Mouse (Mus musculus) hindbrain, embryonic 16.5 days (tissue): Measurements from ENCODE around the gene Nudt4. TPM values are rescaled to one million over a fixed set of nuclear protein-coding genes. Genes with fewer than 3 reads are reported as not detected.

Source experiments
- ATAC-seq: fragments of 200-750 bp; cut with Nextera tagmentation; 2 replicates; pipeline ENCODE4 v1.8.0; 2017; ENCODE audit warnings: moderate TSS enrichment, moderate library complexity
- H3K27ac ChIP-seq: fragments of 300-500 bp; sonication (generic); 2 replicates; pipeline ENCODE4 v1.5.1; 2014; ENCODE audit warnings: low read depth, mild to moderate bottlenecking, control low read depth, low read length, moderate library complexity
- H3K27me3 ChIP-seq: fragments of 300-500 bp; sonication (generic); replicated peaks from 2 replicates; pipeline ENCODE4 v1.6.1; 2014; ENCODE audit warnings: low read length; ENCODE audit not compliant: control insufficient read depth, insufficient read depth
- H3K36me3 ChIP-seq: fragments of 300-500 bp; sonication (generic); 2 replicates; pipeline ENCODE4 v1.6.1; 2014; ENCODE audit warnings: mild to moderate bottlenecking, low read length, moderate library complexity, mixed read lengths; ENCODE audit not compliant: control insufficient read depth, insufficient read depth
- H3K4me1 ChIP-seq: fragments of 300-500 bp; sonication (generic); 2 replicates; pipeline ENCODE4 v1.6.1; 2014; ENCODE audit warnings: low read depth, low read length; ENCODE audit not compliant: control insufficient read depth, insufficient read depth
- H3K4me2 ChIP-seq: fragments of 300-500 bp; sonication (generic); 2 replicates; pipeline ENCODE4 v1.6.1; 2014; ENCODE audit warnings: mild to moderate bottlenecking, low read length, control low read depth, moderate library complexity
- H3K4me3 ChIP-seq: fragments of 300-500 bp; sonication (generic); 2 replicates; pipeline ENCODE4 v1.5.1; 2014; ENCODE audit warnings: mild to moderate bottlenecking, low read length, control low read depth, moderate library complexity
- H3K9ac ChIP-seq: fragments of 300-500 bp; sonication (generic); 2 replicates; pipeline ENCODE4 v1.6.1; 2014; ENCODE audit warnings: low read depth, mild to moderate bottlenecking, control low read depth, low read length, moderate library complexity
- H3K9me3 ChIP-seq: fragments of 300-500 bp; sonication (generic); 2 replicates; pipeline ENCODE4 v1.6.1; 2014; ENCODE audit warnings: mild to moderate bottlenecking, low read length, moderate library complexity; ENCODE audit not compliant: control insufficient read depth
- WGBS: fragments of 180-500 bp; shearing (Covaris S2); extraction: QIAGEN DNeasy Blood & Tissue Kit; methylation state at CpG from one replicate; pipeline ENCODE4 v1.1.7; 2014; 5-methylcytosine and 5-hydroxymethylcytosine counted together
- polyA plus RNA-seq: library from polyadenylated mRNA; unstranded; fragments of >200 nt; fragmentation: Nextera tagmentation; extraction: Ambion mirVana; gene quantifications from 2 replicates; pipeline ENCODE4 v1.2.1, GENCODE M21; 2015

Gene Nudt4
- polyA plus RNA-seq, 1 experiment from 2014 or later = 60.7 TPM

DNA sequence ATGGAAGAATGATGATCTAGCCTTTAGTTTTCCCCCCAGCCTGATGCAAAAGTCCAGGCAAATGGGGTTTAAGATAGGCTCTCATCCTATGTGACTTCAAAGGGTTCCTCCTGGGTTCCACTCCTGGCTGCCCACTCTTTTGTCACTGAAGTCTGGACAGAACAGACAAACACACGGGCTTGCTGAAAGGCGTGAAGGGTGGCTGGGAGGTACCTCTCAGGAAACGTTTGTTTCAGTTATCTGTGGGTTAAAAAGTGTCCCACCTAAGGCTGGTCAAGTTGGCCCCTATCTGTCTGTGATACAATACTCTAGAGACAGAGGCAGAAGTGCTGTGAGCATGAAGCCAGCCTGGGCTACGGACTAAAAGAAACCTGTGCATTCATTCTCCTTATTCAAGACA, 11.0 kb upstream of the Nudt4 start:
- 75% methylated on average over 4 of the region's 4 CpGs for WGBS
- no peaks in the 10 kb centered on the region for H3K9me3 ChIP-seq
- H3K4me3 ChIP-seq = no peak overlapping the region
- no peaks in the 10 kb centered on the region for H3K4me1 ChIP-seq
- no peak overlapping the region for H3K4me2 ChIP-seq
- no peak for ATAC-seq
- H3K27ac ChIP-seq = no peak overlapping the region
- no peak overlapping the region for H3K9ac ChIP-seq
- no peaks in the 10 kb centered on the region for H3K27me3 ChIP-seq
- H3K36me3 ChIP-seq = no peaks in the 10 kb centered on the region

DNA sequence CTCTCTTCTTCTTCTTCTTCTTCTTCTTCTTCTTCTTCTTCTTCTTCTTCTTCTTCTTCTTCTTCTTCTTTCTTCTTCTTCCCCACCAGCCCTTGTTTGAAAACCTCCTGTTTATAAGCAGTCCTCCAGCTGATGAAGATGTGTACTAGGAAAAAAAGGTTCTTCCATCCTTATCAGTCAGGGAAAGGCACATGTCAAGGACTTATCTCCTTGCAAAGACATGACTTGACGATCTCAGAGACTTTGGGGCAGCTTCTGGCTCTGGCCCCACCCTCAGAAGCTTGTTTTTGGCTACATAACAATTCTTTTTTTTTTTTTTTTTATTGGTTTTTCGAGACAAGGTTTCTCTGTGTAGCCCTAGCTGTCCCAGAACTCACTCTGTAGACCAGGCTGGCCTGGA, 5.5 kb upstream of the Nudt4 start:
- Histone ChIP-seq H3K4me3 (no peak overlapping the region), H3K9me3 (no peaks in the 10 kb centered on the region), H3K27ac (no peak overlapping the region), H3K36me3 (no peaks in the 10 kb centered on the region), H3K4me2 (no peak overlapping the region), H3K27me3 (no peaks in the 10 kb centered on the region), H3K4me1 (no peaks in the 10 kb centered on the region), H3K9ac (no peak overlapping the region)
- no peak for ATAC-seq
- 81% methylated on average over 2 of the region's 2 CpGs for whole genome bisulfite sequencing

DNA sequence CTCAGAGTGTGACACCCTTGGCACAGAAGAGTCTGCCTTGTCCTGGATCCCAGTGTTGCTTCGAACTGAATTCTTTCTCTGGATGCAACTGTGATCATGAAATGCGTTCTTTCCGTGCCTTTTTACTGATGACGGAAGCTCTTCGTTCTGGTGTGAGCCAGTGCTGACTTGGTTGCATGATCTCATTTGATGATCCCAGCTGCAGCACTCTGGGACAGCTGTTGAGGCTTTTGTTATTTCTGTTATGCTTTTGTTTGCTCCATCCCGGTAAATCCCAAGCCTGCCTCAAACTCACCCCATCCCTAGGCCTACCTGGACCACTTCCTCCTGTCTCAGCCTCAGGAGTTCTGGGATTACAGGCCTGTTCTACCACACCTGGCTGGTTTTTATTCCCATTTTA, 4.1 kb upstream of the Nudt4 start:
- Histone ChIP-seq H3K4me2 (no peak overlapping the region), H3K27me3 (no peaks in the 10 kb centered on the region), H3K4me1 (no peaks in the 10 kb centered on the region), H3K9me3 (no peaks in the 10 kb centered on the region), H3K36me3 (no peaks in the 10 kb centered on the region), H3K27ac (no peak overlapping the region), H3K4me3 (no peak overlapping the region), H3K9ac (no peak overlapping the region)
- 81% methylated on average over 6 of the region's 6 CpGs for WGBS
- no peak for ATAC-seq

DNA sequence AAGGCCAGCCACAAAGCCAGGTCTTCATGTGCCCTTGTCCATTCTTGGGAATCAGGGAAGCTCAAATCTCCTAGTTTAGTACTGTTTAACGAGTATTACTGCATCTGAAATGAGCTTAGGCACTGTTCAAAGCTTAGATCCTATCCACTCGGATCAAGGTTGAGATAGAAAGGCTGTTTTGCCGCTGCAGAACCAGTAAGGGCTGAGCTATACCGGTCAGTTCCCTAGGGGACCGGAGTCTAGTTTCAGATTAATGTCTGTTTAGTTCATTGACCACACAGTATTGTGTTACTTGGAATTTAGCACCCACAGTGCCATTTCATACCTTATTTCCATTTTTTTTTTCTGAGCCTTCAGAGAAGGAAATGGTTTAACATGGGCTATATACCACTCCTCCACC, 3.6 kb upstream of the Nudt4 start:
- peaks cover 1% of the 10 kb centered on the region for H3K4me1 ChIP-seq
- 66% methylated on average over 5 of the region's 5 CpGs for WGBS
- H3K36me3 ChIP-seq = no peaks in the 10 kb centered on the region
- H3K4me2 ChIP-seq = no peak overlapping the region
- no peak for ATAC-seq
- no peak overlapping the region for H3K9ac ChIP-seq
- H3K9me3 ChIP-seq = no peaks in the 10 kb centered on the region
- no peak overlapping the region for H3K27ac ChIP-seq
- no peaks in the 10 kb centered on the region for H3K27me3 ChIP-seq
- no peak overlapping the region for H3K4me3 ChIP-seq

DNA sequence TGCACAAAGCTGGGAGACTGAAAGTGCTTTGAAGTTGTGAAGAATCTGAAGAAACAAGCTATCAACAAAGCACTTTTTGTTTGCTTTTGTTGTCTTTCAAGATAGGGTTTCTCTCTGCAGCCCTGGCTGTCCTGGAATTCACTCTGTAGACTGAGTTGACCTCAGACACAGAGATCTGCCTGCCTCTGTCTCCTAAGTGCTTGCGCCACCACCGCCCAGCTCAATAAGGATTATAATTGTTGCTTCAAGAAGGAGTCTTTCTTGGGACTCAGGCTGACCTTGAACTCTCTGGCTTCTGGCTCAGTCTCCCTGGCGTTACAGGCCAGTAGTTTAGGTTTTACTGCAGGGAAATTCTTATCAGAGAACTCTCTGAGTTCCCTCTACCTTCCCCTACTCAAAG, 2.8 kb upstream of the Nudt4 start:
- Histone ChIP-seq H3K36me3 (no peaks in the 10 kb centered on the region), H3K9ac (no peak overlapping the region), H3K4me1 (peaks cover 7% of the 10 kb centered on the region), H3K27me3 (no peaks in the 10 kb centered on the region), H3K9me3 (no peaks in the 10 kb centered on the region), H3K4me3 (no peak overlapping the region), H3K27ac (no peak overlapping the region), H3K4me2 (no peak overlapping the region)
- 98% methylated on average over 3 of the region's 3 CpGs for WGBS
- ATAC-seq = no peak

DNA sequence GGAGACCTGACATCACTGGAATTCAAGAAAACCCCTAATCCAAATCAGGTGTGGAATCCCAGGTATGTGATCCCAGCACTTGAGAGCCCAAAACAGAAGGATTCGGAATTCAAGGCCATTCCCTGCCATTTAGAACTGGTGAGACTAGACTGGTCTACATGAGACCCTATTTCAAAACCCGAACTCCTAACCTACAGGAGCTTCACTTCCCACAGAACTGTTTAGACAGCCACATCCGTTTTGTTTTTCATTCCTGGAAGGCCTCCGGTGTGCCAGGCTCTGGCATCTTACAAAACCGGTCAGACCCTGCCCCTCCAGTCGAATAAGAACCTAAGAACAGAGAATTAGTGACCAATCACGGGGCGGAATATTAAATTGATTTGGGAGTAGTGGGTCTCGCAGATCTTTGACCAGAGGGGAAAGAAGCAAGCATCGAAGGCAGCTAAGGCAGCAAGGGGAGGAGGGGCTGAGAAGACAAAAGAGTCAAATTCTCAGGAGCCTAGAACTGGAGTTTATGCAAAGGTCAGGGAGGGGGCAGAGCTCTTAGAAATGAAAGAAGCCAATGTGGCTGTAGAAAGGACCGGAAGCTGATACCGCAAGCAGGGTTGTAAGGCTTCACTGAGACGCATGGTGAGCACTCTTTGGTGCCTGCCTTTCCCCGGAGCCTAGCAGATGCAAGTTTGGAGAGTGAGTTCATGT, 1.4 kb upstream of the Nudt4 start:
- ATAC-seq = no peak
- H3K4me3 ChIP-seq = no peak overlapping the region
- no peak overlapping the region for H3K4me2 ChIP-seq
- no peaks in the 10 kb centered on the region for H3K36me3 ChIP-seq
- H3K27me3 ChIP-seq = no peaks in the 10 kb centered on the region
- peaks cover 14% of the 10 kb centered on the region for H3K4me1 ChIP-seq
- H3K9ac ChIP-seq = no peak overlapping the region
- H3K27ac ChIP-seq = no peak overlapping the region
- WGBS = 32% methylated on average over 14 of the region's 14 CpGs
- no peaks in the 10 kb centered on the region for H3K9me3 ChIP-seq

DNA sequence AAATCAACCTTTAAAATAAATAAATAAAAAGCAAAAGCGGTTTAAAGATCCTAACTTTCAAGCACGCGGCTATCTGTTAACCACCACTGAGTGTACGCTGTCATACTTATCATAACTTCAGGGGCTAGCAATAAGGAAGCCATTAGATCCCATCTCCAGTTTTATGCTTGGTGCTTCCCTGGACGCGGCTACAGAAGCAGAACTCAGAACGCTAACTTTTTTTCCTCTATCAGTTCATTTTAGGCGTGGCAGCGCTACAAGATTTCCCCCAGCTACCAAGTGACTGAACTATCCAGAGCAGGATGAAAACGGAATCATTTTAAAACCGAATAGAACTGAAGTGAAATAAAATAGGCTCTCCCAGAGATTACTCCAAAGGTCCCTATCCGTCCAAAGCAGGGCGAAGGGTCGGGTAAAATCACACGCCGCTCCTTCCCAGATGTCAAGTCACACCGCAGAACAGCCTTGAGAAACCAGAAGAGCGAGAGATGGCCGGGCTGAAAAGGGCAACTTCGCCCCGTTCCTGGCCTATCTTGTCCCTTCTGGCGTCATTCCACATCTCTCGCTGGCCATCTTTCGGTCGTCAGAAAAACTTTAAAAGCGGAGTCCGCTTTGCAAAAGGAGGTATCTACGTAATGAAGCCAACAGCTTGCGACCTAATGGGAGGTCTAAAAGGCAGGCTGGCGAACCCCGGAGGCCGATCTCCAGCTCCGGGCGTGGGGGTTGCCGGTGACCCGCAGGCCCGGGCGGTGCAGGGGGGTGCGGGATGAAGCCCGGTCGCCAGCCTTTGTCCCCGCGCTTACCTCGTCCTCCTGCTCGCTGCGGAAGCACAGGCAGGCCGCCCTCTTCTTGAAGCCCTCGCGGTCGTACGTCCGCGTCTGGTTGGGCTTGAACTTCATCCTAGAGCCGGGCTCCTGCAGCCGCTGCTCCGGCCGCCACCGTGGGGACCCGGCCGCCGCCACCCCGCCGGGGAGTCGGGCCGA, 796 bp downstream of the Nudt4 start:
- peak; percentile 56 for ATAC-seq
- peak overlapping the region; percentile 92 for H3K27ac ChIP-seq
- no peaks in the 10 kb centered on the region for H3K9me3 ChIP-seq
- WGBS = 1% methylated on average over 50 of the region's 65 CpGs
- H3K36me3 ChIP-seq = no peaks in the 10 kb centered on the region
- H3K4me3 ChIP-seq = peak overlapping the region; percentile 90
- peak overlapping the region; percentile 93 for H3K9ac ChIP-seq
- H3K4me1 ChIP-seq = peaks cover 17% of the 10 kb centered on the region
- H3K27me3 ChIP-seq = no peaks in the 10 kb centered on the region
- peak overlapping the region; percentile 91 for H3K4me2 ChIP-seq

DNA sequence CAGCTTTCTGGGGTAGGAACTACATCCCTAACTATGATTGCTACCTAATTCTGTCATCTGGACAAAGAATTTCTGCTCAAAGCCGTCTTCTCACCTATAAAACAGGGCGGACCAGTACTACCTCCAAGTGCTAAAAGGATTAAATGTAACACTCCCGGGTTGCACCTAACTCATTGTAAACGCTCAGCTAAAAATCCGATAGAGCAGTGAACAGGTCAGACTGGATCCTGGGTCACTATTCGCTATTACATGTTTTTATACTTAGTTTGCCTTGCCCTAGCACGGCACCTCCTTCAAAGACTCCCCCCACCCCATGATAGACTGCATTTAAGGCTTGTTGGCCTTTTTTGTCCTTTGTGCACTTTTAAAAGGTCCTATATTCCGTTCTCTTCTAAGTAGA, 1.6 kb downstream of the Nudt4 start:
- ATAC-seq = no peak
- Histone ChIP-seq H3K9me3 (no peaks in the 10 kb centered on the region), H3K36me3 (no peaks in the 10 kb centered on the region), H3K4me1 (peaks cover 17% of the 10 kb centered on the region), H3K4me3 (peak overlapping the region; percentile 90), H3K4me2 (peak overlapping the region; percentile 91), H3K27me3 (no peaks in the 10 kb centered on the region), H3K9ac (peak overlapping the region; percentile 93), H3K27ac (no peak overlapping the region)
- WGBS = 9% methylated on average over 8 of the region's 8 CpGs

DNA sequence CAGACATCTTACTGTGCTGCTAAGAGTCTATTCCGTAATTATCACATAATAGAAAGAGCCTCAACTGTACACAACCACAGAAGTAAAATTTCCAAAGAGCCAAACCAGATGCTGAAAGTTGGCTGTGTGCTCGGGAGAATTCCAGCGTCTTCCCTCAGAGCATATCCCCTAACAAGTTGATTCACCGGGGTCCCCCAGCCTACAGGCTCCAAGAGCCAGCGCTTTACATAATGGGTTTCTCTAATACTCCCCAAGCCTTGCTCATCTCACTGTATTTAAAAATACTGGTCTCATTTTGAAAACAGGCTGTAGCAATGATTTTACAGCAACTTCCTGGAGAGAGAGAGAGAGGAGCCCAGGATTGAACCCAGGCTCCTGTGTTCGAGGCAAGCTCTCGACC, 2.3 kb downstream of the Nudt4 start:
- Histone ChIP-seq H3K36me3 (no peaks in the 10 kb centered on the region), H3K27me3 (no peaks in the 10 kb centered on the region), H3K9ac (peak overlapping the region; percentile 19; the same call in 1 of the 2 replicates), H3K9me3 (no peaks in the 10 kb centered on the region), H3K4me3 (peak overlapping the region; percentile 90), H3K4me2 (peak overlapping the region; percentile 91), H3K27ac (no peak overlapping the region), H3K4me1 (peaks cover 17% of the 10 kb centered on the region)
- no peak for ATAC-seq
- WGBS = 46% methylated on average over 7 of the region's 7 CpGs
